Mouse (Mus musculus) kidney, adult 11 months (tissue): ENCODE measurements at regions not wholly inside any gene's neighbourhood (a gene's known extent, or its start where the extent isn't known, plus 50 kb on each side); places are given as distances from the start of the nearest gene placed in this dataset.
"Not testable (repeated sequence)": the region's sequence is repeated elsewhere in the genome, so short reads cannot be mapped to it uniquely, and the experiment has no call there.

ENCODE experiments used
- DNase-seq: peaks from one replicate; pipeline ENCODE4 v3.0.0; 2022

DNA sequence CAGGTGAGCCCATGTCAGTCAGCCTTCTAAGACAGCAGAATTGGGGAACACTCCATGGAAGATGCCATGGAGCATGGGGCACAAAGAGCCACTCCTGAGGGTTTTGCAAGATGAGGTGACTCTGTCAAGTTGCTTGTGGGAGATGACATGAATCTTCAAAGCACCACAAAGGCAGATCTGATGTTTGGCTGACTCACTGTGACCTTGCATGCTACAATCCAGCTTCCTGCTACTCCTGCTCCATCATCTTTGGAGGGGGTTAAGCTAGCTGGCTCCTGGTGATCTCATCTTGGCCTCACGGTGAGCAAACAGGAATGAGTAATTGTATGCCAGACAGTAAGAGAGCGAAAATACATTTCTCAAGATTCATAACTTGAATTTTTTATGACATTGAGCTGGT, 176.3 kb upstream of the Gm10131 start:
- no peak for DNase-seq

DNA sequence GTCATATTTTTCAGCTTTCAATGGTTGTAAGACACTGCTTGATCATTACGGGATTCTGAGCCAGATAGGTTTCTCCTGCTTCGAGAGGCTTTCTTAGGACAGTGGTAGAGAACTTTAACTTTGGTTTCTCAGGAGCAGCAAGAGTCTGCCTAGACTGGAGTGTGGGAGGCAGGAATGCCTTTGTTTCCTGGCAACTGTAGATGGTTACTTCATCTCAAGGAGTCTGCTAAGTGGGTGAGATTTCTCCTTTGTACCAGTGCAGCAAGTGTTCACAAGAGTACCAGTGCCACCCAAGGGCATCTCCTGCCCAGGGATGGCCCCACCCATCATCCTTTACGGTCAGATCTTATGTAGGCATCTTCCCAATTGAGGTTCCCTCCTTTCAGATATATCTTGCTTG, 173.0 kb upstream of the Gm10131 start:
- no peak for DNase-seq

- no peak for DNase-seq
These were observed 168.9 kb upstream of the Gm10131 start for GRCm38 (mm10) chr8:34280433-34280832.

- DNase-seq: no peak
These were observed 164.6 kb upstream of the Gm10131 start for GRCm38 (mm10) chr8:34275977-34276660.

DNA sequence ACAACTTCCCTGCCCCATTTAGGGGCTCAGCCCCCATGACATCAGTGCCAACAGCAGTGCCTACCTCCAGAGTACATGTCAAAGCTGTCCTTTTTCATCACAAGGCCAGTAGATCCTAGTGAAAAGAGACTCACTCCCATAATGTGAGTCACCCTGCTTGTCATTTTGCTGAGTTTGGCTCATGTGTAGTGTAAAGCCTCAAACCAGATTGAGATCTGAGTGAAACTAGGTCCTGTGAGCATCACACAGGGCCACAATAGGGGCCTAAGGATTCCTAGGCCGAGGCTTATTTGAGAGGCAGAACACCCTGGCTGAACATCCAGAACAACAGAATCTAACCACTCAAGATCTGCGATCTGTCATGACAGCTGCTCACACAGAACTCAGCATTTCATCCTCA, 163.3 kb upstream of the Gm10131 start:
- not testable (repeated sequence) for DNase-seq

DNA sequence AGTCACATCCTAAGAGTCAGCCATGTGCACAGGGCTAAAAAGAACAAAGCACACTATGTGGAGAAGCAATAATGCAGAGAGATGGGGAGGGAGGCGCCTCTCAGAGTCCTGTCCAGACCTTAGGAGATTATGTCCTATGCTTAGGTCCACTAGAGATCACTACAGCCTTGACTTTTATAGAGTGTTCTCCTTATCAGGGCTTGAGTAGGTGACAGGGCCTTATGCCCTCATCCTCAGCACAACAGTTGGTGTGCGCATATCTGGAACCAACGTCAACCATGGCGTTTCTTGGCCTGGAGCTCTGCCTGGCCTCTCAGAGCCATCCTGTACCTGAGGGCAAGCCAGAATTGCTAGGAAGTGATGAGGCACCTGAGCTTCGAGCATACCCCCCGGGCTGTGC, 162.6 kb upstream of the Gm10131 start:
- DNase-seq: no peak

GRCm38 (mm10) chr8:34269848-34270247, 158.3 kb upstream of the Gm10131 start:
- DNase-seq: no peak

DNA sequence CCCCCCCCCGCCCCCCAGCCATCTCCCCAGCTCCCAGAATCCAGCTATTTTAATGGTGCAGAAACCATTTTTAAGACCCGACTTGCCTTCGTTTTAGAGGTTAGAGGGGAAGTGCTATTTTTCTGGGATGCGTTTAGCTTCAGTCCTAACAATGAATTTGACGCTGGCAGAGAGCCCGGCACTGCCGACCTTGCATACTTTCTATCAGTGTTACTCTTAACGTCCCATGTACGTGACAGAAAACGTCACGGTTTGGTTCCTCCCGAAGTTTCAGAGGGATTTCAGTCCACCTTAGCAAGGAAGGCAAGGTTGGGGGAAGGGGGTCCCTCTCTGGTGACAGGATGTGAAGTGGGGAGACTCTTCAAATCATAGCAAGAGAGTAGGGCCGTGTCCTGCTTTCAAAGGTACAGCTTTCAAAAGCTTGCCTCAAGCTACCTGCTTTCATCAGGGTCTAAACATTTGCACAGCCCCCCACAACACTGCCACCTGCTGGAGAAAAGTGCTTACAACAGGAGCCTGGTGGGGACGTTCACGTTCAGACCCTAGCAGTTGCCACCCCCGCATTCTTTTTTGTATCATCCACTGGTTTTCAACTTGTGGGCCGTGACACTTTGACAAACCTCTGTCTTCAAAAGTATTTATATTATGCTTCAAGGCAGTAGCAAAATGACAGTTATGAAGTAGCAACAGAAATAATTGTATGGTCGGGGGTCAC, 157.4 kb upstream of the Gm10131 start:
- no peak for DNase-seq

DNA sequence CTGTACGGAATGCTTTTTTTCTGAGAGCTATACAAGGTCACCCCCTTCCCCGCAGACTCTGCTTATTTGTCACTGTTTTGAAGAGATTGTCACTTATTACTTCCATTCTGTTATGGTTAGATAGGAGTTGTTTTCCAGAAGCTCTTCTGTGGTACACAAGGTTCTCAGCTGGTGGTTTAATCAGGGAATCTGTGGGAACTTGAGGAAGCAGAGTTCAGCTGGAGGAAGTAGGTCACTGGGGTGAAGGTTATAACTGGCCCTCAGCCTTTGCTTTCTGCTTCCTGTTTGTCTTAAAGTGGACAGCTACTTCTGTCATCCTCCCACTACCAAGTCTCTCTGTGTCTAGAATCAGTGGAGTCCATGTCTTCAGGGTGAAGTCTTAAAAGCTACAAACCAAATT, 143.4 kb upstream of the Gm10131 start:
- DNase-seq: no peak

DNA sequence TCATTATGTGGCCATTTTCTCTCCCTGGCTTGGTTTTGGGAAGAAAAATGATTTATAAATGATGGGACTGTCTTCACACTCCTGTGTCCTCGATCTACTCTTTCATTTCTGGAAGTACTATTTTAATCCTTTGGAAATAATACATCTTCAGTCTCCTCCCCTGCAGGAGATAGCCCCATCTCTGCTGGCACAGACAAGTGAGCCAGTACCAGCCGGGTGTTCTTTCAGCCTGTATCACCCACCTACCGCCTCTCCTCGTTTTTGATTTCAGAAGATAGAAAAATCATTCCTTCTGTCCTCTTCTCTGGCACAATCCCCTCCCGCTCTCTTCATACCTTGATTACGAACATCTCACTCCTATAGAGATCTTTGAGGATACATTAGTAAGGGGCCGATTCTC, 140.4 kb upstream of the Gm10131 start:
- DNase-seq: no peak

GRCm38 (mm10) chr8:34239346-34239900, 127.9 kb upstream of the Gm10131 start:
- no peak for DNase-seq

DNA sequence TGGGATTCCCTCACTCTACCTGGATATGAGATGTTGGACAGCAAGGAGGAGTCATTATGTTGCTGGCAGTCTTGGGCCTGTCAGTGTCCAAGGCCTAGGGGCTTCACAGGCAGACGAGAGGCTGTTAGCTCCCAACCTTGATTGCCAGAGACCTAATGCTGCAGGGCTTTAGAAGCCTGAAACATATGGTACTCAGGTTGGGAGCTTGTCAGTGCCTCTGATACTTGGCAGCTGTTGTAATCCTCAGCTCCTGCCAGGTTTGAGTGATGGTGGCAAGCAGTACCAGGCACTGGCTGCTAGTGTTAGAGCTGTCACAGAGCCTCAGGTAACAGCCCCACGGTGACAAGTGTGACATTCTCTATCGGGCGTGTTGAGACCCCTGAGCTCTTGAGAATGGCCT, 122.2 kb upstream of the Gm10131 start:
- no peak for DNase-seq

GRCm38 (mm10) chr8:34229477-34229876, 117.9 kb upstream of the Gm10131 start:
- DNase-seq: peak; percentile 4

- no peak for DNase-seq
These were observed 113.7 kb upstream of the Gm10131 start for GRCm38 (mm10) chr8:34225011-34225890.

DNA sequence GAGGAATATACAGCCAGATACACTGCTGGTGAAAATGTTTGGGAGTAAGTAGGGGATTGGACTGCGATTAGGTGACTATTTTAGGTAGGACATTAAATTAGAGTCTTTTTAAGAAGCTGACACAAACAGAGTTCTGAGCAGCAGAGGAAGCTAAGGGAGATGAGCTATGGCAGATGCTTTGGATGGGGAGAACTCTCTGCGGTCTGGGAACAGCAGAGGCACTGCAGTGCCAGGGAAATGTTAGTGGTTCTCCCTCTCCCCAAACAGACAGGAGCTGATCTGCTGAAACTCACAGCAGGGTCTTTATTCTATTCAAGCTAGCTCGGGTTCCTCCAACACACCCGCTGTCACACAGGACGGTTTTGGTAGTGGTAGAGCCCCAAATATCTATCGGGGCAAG, 110.7 kb upstream of the Gm10131 start:
- DNase-seq: no peak
